Mouse (Mus musculus) erythroblast, adult 5-6 weeks (primary cell): ENCODE data around the gene Cdc40. TPM values are rescaled to one million over a fixed set of nuclear protein-coding genes. Genes with fewer than 3 reads are reported as not detected.
"Not testable (repeated sequence)": the region's sequence is repeated elsewhere in the genome, so short reads cannot be mapped to it uniquely, and the experiment has no call there.

Source experiments
- ATAC-seq: replicated peaks from 2 replicates; pipeline ENCODE4 v1.8.0; 2016; ENCODE audit warnings: moderate number of reproducible peaks, mild to moderate bottlenecking, moderate TSS enrichment, inconsistent platforms; ENCODE audit not compliant: poor library complexity, low FRiP score, severe bottlenecking
- total RNA-seq, 2 experiments: library from RNA; stranded (forward) in 1 of 2; stranded (reverse) in 1 of 2; fragments of 150-400 nt in 1 of 2; fragments of 200-764, 138-1000 nt in 1 of 2; gene quantifications; 2 replicates each; pipeline versions ENCODE4 v1.2.3 to v1.2.4; 2015 to 2017; ENCODE audit warnings: low replicate concordance in 2 of 2

Cdc40 gene
- total RNA-seq, 2 experiments from 2014 or later: 13.5 to 23.6 TPM

DNA sequence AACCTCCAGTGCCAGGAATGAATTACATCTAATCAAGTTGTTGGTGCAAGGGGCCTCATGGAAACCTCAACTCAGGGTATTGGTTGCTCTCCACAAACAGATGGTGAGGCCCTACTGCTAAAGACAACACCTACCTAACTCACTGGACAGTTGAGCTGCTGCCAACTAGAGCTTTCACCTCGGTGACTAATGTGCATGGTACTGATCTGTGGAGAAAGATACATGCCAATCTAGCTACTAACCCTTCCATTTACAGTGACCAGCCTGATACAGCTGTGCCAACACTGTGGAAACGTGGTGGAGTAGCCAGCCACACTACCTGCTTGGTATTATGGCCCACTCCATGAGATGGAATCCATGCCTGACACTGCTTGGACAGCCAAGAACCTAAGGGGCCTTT lies 11.1 kb downstream of the Cdc40 start:
- no peak for ATAC-seq

DNA sequence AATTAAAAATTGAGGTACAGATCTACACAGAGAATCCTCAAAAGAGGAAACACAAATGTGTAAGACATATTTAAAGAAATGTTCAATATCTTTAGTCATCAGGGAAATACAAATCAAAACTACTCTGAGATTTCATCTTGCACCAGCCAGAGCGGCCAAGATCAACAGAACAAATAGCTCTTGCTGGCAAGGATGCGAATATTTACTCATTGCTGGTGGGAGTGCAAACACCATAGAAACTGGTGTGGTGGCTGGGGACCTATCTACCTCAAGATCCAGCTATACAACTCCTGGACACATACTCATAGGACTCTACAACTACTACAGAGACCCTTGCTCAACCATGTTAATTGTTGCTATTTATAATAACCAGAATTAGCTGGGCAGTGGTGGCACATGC lies 11.8 kb downstream of the Cdc40 start:
- no peak for ATAC-seq

DNA sequence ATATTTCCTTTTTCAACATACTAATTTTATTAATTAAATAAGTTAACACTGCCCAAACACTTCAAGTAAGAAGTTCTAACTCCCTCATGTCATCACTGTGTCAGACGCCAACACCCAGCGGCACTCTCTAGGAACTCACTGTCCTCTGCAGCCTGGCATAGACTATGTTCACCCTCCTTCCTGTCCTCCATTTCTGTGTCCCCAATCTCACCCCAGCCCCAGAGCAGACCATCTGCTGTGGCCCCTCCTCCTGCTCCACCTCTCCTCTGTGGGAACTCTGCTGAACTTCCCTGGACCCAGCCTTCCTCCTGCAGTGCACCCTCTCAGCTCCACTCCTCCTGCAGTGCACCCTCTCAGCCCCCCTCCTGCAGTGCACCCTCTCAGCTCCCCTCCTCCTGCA lies 15.0 kb downstream of the Cdc40 start:
- ATAC-seq: no peak

DNA sequence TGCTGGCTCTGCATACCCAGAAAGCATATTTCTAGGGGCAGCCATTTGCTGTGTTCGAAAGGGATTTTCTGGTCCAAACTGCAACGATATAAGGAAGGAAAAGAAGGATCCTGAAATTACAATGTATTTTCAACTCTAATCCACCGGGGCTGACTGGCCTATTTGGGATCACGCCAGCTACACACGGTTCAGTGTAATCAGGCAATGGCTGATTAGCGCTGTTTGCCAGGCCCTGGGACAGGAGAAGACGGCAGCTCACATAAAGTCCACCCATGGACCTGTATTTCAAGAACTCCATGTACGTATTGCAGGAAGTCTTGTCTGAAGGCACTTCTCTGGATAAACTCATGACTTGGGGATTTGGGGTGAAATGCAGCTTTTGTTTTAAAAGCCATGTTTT lies 25.5 kb downstream of the Cdc40 start:
- no peak for ATAC-seq

DNA sequence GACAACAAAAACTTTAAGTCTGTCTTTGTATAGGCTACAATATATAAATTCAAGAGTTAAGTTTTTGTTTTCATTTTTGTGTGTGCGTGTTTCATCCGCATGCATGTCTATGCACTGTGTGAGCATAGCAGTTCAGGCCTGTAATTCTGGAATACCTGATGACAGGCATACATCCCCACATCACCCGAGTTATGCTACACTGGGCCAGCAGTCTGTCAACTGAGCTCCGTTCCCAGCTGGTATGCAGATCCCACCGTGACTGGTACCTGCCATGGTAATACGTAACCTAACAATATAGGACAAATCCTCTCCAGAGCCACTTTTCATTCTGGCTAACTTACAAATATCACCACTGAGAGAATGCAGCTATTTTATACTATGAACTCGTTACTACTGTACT lies 26.4 kb downstream of the Cdc40 start:
- ATAC-seq: no peak

- no peak for ATAC-seq
Measured at GRCm38 (mm10) chr10:40855616-40856015, 27.5 kb downstream of the Cdc40 start.

GRCm38 (mm10) chr10:40851138-40851537 lies 32.0 kb downstream of the Cdc40 start:
- ATAC-seq: no peak

DNA sequence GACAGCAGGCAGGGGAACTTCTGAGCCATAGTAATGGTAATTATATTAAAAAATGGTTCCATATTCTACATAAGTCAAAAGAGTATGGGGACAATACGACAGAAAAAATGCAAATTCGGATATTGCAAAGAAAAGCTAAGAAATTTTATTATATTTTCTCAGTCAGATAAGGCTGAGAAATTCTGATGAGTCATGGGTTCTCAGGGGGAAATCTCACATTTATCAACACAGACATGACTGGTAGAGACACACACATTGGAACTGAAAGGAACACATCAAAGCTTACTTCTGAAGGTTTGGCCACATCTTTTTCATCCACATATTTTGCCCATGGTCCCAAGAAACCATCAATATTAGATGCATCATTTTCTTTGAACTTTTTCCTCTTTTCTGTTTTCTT lies 32.5 kb downstream of the Cdc40 start:
- no peak for ATAC-seq

GRCm38 (mm10) chr10:40847176-40847874 lies 35.8 kb downstream of the Cdc40 start:
- no peak for ATAC-seq

GRCm38 (mm10) chr10:40845626-40846025 lies 37.5 kb downstream of the Cdc40 start:
- no peak for ATAC-seq

DNA sequence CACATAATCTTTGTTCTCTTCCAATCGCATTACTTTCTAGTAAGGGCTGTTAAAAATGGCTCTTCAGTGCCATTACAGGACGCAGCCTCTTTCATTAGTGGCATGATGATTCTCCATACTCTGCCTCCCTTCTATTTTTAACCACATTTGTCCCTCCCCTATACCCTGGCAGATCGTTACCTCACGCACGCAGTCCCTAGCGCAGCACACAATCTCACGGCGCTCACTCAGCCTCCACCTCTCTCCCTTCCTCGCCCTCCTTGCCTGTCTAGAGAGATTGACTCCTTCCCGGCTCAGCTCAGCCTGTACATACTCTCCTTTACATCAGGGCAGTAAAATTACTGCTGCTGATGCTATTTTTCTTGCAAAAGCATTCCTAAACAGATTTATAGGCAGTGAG lies 38.6 kb downstream of the Cdc40 start:
- ATAC-seq: no peak

GRCm38 (mm10) chr10:40843841-40844240 lies 39.3 kb downstream of the Cdc40 start:
- no peak for ATAC-seq

DNA sequence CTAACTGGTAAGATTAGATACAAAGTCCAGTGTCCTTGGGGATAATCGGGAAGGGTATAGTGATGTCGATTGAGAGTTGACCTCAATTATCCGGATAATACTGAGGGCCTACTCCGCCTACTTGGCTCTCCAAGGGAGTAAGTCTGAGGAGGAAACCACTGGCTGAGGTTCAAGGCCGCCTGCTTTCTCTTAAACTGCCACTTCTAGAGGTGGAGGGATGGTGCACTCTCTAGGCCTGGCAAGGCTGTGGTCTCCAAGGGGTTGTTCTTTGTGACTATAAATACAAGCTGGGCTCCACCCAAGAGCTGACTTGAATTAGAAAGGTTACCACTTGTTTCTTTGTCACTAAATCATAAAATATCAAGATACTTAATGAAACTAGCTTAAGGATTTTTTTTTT lies 43.0 kb downstream of the Cdc40 start:
- ATAC-seq: no peak

- ATAC-seq: no peak
Measured at GRCm38 (mm10) chr10:40831267-40831666, 51.8 kb downstream of the Cdc40 start.

DNA sequence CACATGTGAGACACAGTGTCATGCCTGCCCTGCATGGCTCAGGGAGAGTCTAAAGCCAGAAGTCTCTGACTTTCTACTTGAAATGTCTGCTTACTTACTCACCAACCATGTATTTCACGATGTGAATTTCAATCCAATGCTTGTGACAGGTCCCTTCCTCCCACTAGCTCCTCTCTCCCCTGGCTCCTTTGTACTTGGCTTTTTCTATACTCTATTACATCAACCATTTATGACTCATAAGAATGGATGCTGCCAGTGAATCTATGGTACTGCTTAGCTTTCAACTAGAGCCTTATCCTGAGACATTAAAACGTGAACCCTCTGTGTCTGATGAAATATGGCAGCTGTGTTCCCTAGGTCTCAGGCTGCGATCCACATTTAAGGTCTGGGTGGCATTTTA lies 52.8 kb downstream of the Cdc40 start:
- no peak for ATAC-seq

DNA sequence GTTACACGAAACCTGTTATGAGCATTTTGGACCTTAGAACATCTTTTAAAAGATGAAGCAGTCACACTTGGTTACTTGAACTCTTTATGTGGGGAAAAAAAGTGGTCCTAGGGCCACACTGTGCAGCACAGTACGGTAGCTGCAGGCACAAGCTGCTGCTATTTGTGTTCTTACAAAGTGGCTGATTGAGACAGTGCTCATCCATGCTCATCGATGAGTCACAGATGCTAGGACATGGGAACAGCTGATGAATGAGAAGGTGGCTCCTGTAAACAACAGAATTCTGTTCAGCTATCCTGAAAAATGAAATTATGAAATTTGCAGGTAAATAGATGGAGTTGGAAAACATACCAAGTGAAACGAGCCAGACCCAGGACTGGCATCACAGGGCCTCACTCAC lies 55.4 kb downstream of the Cdc40 start:
- ATAC-seq: no peak

DNA sequence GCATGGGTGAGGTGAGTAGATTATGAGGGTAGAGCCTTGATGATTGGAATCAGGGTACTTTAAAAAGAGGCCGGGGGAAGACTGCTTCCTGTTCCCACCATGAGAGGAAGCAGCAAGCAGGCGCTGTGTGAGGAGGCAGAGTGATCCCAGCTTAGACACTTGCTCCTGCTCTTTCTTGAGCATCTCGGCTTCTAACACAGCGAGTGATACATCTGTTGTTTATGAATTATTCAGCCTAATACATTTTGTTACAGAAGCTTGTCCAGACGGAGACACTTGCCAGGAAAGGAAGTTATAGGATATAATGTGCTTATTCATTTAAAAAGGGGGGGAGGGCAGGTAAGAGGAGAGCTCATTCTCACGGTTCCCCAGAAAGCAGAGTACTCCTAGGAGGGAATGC lies 57.2 kb downstream of the Cdc40 start:
- no peak for ATAC-seq

GRCm38 (mm10) chr10:40816471-40816870 lies 66.6 kb downstream of the Cdc40 start:
- no peak for ATAC-seq

DNA sequence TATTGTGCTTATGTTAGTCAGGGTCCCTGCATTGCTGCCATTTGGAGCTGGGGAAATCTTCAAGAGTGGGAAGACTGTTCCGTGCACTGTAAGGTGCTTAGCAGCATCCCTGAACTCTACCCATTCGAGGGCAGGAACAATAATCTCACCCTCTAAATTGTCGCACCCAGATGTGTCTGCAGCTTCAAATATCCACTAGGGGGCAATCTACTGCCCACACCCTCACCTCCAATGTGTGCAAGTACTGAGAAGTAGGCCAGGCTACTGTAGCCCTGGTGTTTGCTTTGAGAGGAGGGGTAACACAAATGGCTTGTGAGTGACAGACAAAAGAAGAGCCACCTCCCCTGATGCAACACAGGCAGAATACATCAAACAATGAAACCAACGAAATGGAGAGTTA lies 69.5 kb downstream of the Cdc40 start:
- no peak for ATAC-seq

DNA sequence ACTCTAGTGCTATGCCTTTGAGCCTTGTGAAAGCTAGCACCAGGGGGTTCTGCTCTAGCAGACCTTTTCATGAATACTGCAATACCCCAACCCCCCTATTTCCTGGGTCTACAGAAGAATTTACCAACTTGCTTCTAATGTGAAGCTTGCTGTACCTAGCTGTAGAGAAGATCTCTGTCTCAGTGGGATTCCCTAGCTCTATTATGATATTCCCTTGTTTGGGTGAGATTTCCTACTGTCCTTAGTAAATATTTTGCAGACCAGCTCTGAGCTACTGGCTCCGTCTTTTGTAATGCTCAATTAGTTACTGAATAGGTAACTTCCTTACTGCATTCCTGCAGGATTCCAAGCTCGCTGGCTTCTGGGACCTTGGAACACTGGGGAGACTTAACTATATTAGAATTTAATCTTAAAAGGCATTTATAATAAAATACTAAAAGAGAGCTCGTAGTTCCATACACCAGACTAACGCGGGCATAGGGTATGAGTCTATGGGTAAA lies 73.7 kb downstream of the Cdc40 start:
- ATAC-seq: not testable (repeated sequence)

DNA sequence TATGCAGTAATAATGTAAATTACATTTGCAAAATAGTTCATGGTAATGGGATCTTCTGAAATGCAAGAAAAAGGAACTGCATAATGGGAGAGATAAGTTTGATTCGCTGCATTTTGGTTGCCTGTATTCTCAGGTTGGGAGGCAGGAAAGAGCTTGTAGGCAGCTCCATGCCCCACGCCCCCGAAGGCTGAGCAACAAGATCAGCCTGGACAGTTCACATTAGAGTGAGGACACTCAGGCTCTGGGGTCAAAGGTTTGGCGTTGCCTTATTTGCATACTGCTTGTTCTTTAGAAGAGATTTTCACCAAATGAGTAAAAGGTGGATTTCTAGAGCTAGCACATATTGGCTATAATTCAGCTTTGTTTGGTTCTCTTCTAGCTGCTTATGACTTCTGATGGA lies 76.9 kb downstream of the Cdc40 start:
- ATAC-seq: no peak

DNA sequence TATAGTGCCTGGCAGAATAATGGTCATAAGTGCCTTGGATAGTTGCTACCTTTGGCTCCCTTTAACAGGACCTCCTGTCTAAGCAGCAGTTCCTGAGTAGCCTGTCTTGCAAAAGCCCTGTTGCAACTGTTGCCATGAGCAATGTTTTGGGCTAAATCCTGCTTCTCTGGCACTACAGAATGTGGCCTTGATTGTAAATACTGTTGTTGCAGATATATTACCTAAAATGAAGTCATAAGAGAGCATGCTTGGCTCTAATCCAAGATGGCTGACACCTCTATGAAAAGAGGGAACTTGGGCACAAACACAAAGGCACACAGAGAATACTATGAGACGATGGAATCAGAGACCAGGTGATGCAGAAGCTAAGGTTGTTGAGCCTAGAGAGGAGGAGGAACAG lies 77.9 kb downstream of the Cdc40 start:
- ATAC-seq: no peak
